Mouse (Mus musculus) cerebellum, adult 2 months (tissue): ENCODE results near the gene Hoxd13. TPM values are rescaled to one million over a fixed set of nuclear protein-coding genes. Genes with fewer than 3 reads are reported as not detected.

Experiments used
- DNase-seq, 2 experiments: peaks; one replicate each; pipeline ENCODE4 v3.0.0; 2021
- H3K27ac ChIP-seq: fragments of 200-500 bp; 2 replicates; pipeline ENCODE4 v1.5.1; 2012; ENCODE audit warnings: low read length, control low read depth, inconsistent platforms; ENCODE audit not compliant: insufficient read depth
- H3K27me3 ChIP-seq: fragments of 200-500 bp; 2 replicates; pipeline ENCODE4 v1.6.1; 2012; ENCODE audit warnings: inconsistent platforms, mild to moderate bottlenecking, low read length, moderate library complexity; ENCODE audit not compliant: control insufficient read depth, insufficient read depth
- H3K4me1 ChIP-seq: fragments of 200-500 bp; 2 replicates; pipeline ENCODE4 v1.6.1; 2011; ENCODE audit warnings: low read length; ENCODE audit not compliant: control insufficient read depth, insufficient read depth
- H3K4me3 ChIP-seq: fragments of 200-500 bp; replicated peaks from 2 replicates; pipeline ENCODE3; 2011; ENCODE audit warnings: mild to moderate bottlenecking, low read depth, low read length, control low read depth; ENCODE audit not compliant: insufficient read depth
- CTCF ChIP-seq: fragments of 200-500 bp; IDR thresholded peaks from 2 replicates; pipeline ENCODE4 v1.5.1; 2011; ENCODE audit warnings: low read depth, mild to moderate bottlenecking, control low read depth, low read length, moderate library complexity, borderline replicate concordance; ENCODE audit not compliant: insufficient read depth
- POLR2A ChIP-seq: fragments of 200-500 bp; IDR thresholded peaks from 2 replicates; pipeline ENCODE4 v1.6.1; 2011; ENCODE audit warnings: low read length, control low read depth, borderline replicate concordance; ENCODE audit not compliant: insufficient read depth
- WGBS: fragments of 180-500 bp; shearing (Covaris S2); methylation state at CpG from one replicate; pipeline ENCODE4 v1.1.7; 2018; 5-methylcytosine and 5-hydroxymethylcytosine counted together
- polyA plus RNA-seq: library from polyadenylated mRNA; depleted of rRNA; stranded (reverse); fragments of >200 nt; gene quantifications from 2 replicates; pipeline ENCODE4 v1.2.3, GENCODE M21; 2012

The Hoxd13 gene
- polyA plus RNA-seq, 1 experiment, result 0.10 TPM

GRCm38 (mm10) chr2:74686988-74687697 lies 19.0 kb downstream of the Hoxd13 start:
- no peak overlapping the region for H3K4me3 ChIP-seq
- H3K27me3 ChIP-seq, result peaks cover 24% of the 10 kb centered on the region; the same call in 1 of the 2 replicates
- H3K4me1 ChIP-seq, result no peaks in the 10 kb centered on the region
- 4% methylated on average over 27 of the region's 27 CpGs for WGBS
- H3K27ac ChIP-seq, result no peak overlapping the region
- no peak for TF ChIP-seq CTCF
- TF ChIP-seq POLR2A, result no peak
- DNase-seq, result no peak

- H3K27ac ChIP-seq, result no peak overlapping the region
- 2% methylated on average over 31 of the region's 31 CpGs for WGBS
- DNase-seq, result no peak
- no peaks in the 10 kb centered on the region for H3K4me1 ChIP-seq
- no peak for TF ChIP-seq POLR2A
- TF ChIP-seq CTCF, result no peak
- no peak overlapping the region for H3K4me3 ChIP-seq
- peaks cover 25% of the 10 kb centered on the region; the same call in 1 of the 2 replicates for H3K27me3 ChIP-seq
Observed at GRCm38 (mm10) chr2:74687698-74688555, 19.8 kb downstream of the Hoxd13 start.

GRCm38 (mm10) chr2:74688795-74689573 lies 20.9 kb downstream of the Hoxd13 start:
- DNase-seq, result no peak
- H3K27ac ChIP-seq, result no peak overlapping the region
- H3K4me3 ChIP-seq, result no peak overlapping the region
- 5% methylated on average over 12 of the region's 12 CpGs for WGBS
- H3K4me1 ChIP-seq, result no peaks in the 10 kb centered on the region
- H3K27me3 ChIP-seq, result peaks cover 22% of the 10 kb centered on the region; the same call in 1 of the 2 replicates
- TF ChIP-seq CTCF (no peak), POLR2A (no peak)

GRCm38 (mm10) chr2:74689574-74690337 lies 21.6 kb downstream of the Hoxd13 start:
- no peak for DNase-seq
- TF ChIP-seq POLR2A (no peak), CTCF (no peak)
- H3K4me3 ChIP-seq, result no peak overlapping the region
- peaks cover 22% of the 10 kb centered on the region; the same call in 1 of the 2 replicates for H3K27me3 ChIP-seq
- no peaks in the 10 kb centered on the region for H3K4me1 ChIP-seq
- 3% methylated on average over 24 of the region's 24 CpGs for WGBS
- H3K27ac ChIP-seq, result no peak overlapping the region

DNA sequence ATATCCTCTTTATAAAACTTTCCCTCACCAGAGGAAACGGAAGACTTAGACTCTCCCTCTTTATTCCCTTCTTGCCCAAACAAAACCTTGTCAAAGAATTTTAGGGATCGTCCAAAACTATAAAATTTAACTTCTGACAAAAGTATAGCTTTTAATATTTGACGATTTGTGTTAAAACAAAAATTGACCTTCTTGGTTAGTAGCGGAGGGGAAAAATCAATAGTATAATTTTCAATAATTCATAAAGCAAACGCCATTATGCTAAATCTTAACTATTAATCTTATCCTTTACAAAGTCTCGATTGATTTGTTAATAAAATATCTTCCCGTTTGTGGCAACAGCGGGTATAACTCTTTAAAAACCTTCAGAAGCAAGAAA lies 22.2 kb downstream of the Hoxd13 start:
- 11% methylated on average over 8 of the region's 8 CpGs for WGBS
- TF ChIP-seq CTCF, result no peak
- TF ChIP-seq POLR2A, result no peak
- H3K27me3 ChIP-seq, result peaks cover 22% of the 10 kb centered on the region; the same call in 1 of the 2 replicates

DNA sequence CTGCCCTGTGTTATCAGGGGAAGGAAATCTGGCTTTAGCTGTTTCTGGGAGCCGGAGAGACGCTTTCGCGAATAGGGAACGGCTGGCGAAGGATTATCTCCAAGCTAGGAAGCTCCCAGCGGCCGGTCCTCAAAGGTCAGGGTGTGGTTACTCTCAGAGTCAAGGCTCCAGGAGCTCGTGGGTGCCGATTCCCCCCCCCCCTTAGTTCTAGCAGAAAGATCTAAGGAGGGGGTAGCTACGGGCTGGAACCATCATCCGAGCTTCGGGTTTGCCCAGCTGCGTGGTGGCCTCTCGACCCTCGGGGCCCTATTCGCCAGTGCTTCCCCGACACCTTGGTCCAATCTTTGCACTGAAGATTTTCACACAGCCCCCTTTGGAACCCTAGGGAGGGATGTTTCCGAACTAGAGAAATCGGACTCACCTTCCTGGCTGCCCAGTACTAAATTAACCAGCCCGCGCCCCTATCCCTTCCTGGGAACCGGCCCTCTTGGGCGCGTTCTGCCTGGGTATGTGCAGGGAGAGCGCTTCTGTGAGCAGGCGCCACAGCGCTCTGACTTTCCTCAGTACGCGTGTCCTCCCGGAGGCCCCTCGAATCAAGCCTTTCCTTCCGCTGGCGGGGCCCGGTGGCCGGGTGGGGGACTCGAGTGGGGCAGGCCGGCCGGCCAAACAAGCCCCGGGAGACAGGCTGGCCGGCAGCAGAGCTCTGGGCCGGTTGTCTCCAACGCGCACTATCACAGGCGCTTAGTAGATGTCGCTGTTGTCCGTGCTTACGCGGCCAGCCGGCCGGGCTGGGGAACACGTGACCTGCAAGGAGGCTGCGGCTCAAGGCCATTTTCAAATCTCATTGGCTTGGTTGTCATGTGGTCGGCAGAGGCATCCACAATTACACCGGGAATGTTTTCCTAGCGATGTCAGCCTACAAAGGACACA lies 23.2 kb downstream of the Hoxd13 start, which contains the start of gene Hoxd10:
Gene Hoxd10, plus strand, starts transcription at position 903 of the 930 bp plus-strand sequence.
- no peak for DNase-seq
- Histone ChIP-seq H3K27ac (no peak within 1 kb of the TSS), H3K27me3 (peaks cover 22% of the 10 kb centered on the region; the same call in 1 of the 2 replicates), H3K4me3 (no peak within 1 kb of the TSS), H3K4me1 (no peaks in the 10 kb centered on the region)
- TF ChIP-seq CTCF, result no peak
- 2% methylated on average over 56 of the region's 56 CpGs for WGBS

More for the DNA sequence above, 22.2 kb downstream of the Hoxd13 start:
- Histone ChIP-seq H3K4me1 (no peaks in the 10 kb centered on the region), H3K27ac (no peak overlapping the region), H3K4me3 (no peak overlapping the region)
- no peak for DNase-seq
